Mouse (Mus musculus) common myeloid progenitor, adult 5-6 weeks (primary cell): ENCODE measurements around the gene 1520401A03Rik. TPM values are rescaled to one million over a fixed set of nuclear protein-coding genes. Genes with fewer than 3 reads are reported as not detected.

Experiments used
- ATAC-seq: replicated peaks from 2 replicates; pipeline ENCODE4 v1.8.0; 2016; ENCODE audit warnings: low read depth, mild to moderate bottlenecking, moderate TSS enrichment, inconsistent platforms; ENCODE audit not compliant: poor library complexity, severe bottlenecking
- total RNA-seq: library from RNA; stranded (forward); fragments of 200-1000, 187-1606 nt; gene quantifications from 2 replicates; pipeline ENCODE4 v1.2.3, GENCODE M21; 2017

The 1520401A03Rik gene
- total RNA-seq, 1 experiment from 2014 or later: not detected

GRCm38 (mm10) chr17:23674271-23674952, 48.2 kb downstream of the 1520401A03Rik start:
- no peak for ATAC-seq

DNA sequence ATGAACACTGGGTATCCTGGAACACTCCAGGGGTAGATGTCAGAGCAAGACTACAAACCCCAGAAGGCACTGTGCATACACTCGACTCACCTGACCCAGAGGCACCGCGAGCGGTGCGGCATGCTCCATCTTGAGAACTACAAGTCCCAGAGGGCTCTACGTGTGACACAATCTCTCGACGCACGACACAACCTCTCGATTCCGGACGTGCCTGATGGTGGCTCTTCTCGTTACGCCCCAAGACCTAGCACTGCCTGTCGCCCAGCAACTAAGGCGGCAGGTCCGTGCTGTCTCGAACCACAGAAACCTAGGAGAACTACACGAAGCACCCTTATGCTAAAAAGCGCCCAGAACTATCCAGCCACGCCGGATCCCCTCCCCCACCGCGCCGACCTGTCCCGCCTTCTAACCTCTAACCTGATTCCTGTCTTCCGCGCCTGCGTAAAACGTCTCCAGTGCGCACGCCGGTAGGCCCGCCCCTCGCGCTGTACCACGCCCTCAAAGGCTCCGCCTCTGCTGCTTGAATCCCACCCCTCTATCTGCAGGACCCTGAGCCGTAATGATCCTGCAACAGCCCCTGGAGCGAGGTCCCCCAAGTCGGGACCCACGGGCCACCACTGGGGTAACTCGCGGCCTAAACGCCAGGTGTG, 49.0 kb downstream of the 1520401A03Rik start, which contains the start of the genes Hcfc1r1 and Thoc6:
Gene Hcfc1r1, plus strand, starts transcription at position 173 of the 650 bp plus-strand sequence.
Gene Thoc6, minus strand, starts transcription at position 459 of the 650 bp plus-strand sequence.
- peak; percentile 74 for ATAC-seq

DNA sequence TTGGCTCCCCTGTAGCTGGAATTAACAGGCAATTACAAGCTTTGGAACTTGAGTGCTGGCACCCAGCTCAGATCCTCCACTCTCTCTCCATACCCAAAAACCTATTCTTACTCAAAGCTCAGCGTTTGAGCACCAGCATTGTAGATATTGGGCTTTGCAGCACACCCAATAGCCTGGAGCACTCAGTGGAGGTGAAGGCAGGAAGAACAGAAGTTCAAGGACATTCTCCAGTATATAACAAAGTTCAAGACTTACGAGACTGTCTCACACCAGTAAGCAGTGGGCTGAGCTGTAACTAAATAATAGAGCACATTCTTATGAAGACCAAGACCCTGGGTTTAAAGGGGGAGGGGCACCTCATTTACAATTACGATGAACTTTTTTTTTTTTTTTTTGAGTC, 49.8 kb downstream of the 1520401A03Rik start:
- ATAC-seq: no peak

GRCm38 (mm10) chr17:23671519-23671918, 51.1 kb downstream of the 1520401A03Rik start:
- no peak for ATAC-seq

GRCm38 (mm10) chr17:23670516-23671074, 52.0 kb downstream of the 1520401A03Rik start:
- no peak for ATAC-seq

DNA sequence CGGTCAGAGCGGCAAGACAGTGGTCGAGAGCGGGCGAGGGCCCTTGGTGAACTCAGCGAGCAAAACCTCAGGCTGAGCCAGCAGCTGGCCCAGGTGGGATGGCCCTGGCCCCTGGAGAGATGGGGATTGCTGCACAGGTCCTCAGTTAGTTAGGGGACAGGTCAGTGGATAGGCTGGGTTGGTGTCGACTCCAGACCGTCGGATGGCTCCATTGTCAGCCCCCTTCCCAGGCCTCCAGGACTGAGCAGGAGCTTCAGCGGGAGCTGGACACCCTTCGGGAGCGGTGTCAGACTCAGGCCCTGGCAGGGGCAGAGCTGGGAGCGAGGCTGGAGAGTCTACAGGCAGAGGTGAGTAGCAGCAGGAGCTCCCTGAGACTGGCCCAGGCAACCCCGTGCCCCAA, 57.1 kb downstream of the 1520401A03Rik start:
- no peak for ATAC-seq

- peak; percentile 65 for ATAC-seq
Measured at GRCm38 (mm10) chr17:23664556-23665021, 58.0 kb downstream of the 1520401A03Rik start.

DNA sequence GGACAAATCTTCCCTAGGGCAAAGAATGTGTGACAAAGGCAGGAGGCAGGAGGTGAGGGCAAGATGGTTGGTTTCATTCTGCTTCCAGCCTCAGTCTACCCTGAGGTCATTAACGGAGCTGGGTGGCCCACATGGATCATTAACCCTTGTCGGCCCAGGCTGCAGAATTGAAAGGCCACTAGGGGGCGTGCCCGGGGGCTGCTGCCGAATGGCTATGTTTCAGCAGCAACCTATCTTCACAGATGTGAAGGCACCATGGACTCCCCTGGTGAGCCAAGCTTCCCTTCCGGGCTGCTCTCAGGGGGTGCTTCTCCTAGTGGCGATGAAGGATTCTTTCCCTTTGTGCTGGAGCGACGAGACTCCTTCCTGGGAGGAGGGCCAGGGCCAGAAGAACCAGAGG, 61.1 kb downstream of the 1520401A03Rik start:
- ATAC-seq: peak; percentile 46; the same call in 1 of the 2 replicates

DNA sequence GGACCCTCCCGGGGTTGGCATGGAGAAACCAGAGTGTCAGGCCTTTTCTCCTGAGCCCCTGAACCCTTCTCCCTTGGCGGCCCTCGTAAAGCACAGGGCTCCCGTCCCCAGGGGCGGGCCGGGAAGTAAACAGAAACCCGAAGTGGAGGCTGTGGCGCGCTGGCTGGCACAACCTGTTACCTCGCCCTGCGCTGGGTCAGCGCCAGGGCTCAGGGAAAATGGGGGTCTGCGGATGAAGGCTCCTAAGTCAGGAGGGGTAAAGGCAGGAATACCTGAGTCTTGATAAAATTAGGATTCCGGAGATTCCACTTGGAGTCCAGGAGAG, 61.7 kb downstream of the 1520401A03Rik start:
- ATAC-seq: peak; percentile 34; the same call in 1 of the 2 replicates

DNA sequence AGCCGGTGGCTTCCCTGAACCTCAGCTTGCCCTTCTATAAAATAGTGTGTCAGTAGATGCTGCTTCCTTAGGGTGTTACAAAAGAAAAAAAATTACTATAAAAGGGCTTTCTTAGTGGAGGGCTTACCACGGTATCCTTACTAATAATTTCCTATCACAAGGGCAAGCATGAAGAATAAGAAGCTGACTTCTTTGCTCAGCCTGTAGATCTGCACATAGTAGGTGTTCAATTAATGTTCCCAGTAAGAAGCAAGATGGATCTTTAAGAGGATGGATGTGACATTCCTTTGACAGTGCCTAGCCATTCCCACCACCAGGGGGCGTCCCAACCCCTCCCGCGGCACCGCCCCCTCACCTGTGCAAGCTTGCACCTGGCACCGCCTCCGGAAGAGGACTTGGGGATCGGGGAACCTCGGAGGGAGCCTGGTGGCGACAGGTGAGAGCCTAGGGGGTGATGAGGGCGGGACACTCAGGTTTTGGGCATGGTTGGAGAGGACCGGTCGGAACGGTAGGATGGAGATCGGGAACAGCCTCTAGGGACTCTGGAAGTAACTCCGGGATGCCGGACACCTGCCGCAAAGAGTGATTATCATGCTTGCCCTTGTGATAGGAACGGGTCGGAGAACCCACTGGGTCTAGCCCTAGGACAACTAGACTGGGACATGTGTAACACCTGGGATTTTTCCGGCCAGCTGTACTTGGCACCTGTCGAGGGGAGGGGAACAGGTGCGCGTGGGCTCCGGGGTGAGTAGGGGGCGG, 62.3 kb downstream of the 1520401A03Rik start, which contains the start of gene Bicdl2:
Gene Bicdl2, plus strand, starts transcription at position 390 of the 759 bp plus-strand sequence.
- no peak for ATAC-seq

DNA sequence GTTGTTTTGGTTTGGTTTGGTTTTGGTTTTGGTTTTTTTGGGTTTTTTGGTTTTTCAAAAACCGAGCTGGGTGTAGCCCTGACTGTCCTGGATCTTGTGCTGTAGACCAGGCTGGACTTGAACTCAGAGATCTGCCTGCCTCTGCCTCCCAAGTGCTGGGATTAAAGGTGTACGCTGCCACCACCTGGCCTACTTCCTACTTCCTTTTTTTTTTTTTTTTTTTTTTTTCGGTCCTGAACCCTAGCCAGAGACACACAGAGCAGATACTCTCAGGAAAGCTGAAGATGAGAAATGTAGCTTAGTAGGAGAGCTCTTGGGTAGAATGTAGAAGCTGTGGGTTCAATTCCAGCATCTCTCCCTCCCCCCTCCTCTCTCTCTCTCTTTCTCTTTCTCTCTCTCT, 64.1 kb downstream of the 1520401A03Rik start:
- no peak for ATAC-seq

Other genes with a start within 250 kb of the 1520401A03Rik start
- gene Vmn2r117, start 243.1 kb downstream of the 1520401A03Rik start, total RNA-seq: not detected in 2 replicates
- gene Zfp213, start 158.5 kb downstream of the 1520401A03Rik start, total RNA-seq: 8.9 and 10.1 TPM in 2 replicates
- 0.14 and 1.8 TPM in 2 replicates for gene Zfp13, start 123.3 kb downstream of the 1520401A03Rik start, total RNA-seq
- gene Zscan10, start 121.9 kb downstream of the 1520401A03Rik start, total RNA-seq: not detected in 2 replicates
- 0.24 TPM in 1 of 2 replicates, not detected in the other for gene Mmp25, start 77.5 kb downstream of the 1520401A03Rik start, total RNA-seq
- gene Bicdl2, start 62.3 kb downstream of the 1520401A03Rik start, total RNA-seq: not detected in 2 replicates
- gene Hcfc1r1, start 49.2 kb downstream of the 1520401A03Rik start, total RNA-seq: 19.2 and 26.9 TPM in 2 replicates
- 44.6 and 55.5 TPM in 2 replicates for gene Thoc6, start 48.9 kb downstream of the 1520401A03Rik start, total RNA-seq
- 10.1 and 13.2 TPM in 2 replicates for gene Tnfrsf12a, start 45.3 kb downstream of the 1520401A03Rik start, total RNA-seq
- 1.3 TPM in 1 of 2 replicates, not detected in the other for gene Cldn6, start 43.5 kb downstream of the 1520401A03Rik start, total RNA-seq
- gene Cldn9, start 38.8 kb downstream of the 1520401A03Rik start, total RNA-seq: not detected in 2 replicates
- gene Pkmyt1, start 3.6 kb upstream of the 1520401A03Rik start, total RNA-seq: 14.3 and 28.1 TPM in 2 replicates
- 4.4 and 5.3 TPM in 2 replicates for gene Paqr4, start 18.1 kb upstream of the 1520401A03Rik start, total RNA-seq
- not detected in 2 replicates for gene Kremen2, start 23.1 kb upstream of the 1520401A03Rik start, total RNA-seq
- 33.8 and 34.0 TPM in 2 replicates for gene Flywch1, start 48.8 kb upstream of the 1520401A03Rik start, total RNA-seq
- gene Flywch2, start 63.3 kb upstream of the 1520401A03Rik start, total RNA-seq: 0.46 and 4.6 TPM in 2 replicates
- gene Srrm2, start 67.7 kb upstream of the 1520401A03Rik start, total RNA-seq: 234 and 239 TPM in 2 replicates
- gene Elob, start 106.4 kb upstream of the 1520401A03Rik start, total RNA-seq: 96.2 and 130 TPM in 2 replicates
- not detected in 2 replicates for gene Prss33, start 113.3 kb upstream of the 1520401A03Rik start, total RNA-seq
- gene Prss32, start 121.1 kb upstream of the 1520401A03Rik start, total RNA-seq: not detected in 2 replicates
- not detected in 2 replicates for gene Prss41, start 121.4 kb upstream of the 1520401A03Rik start, total RNA-seq
- gene Prss21, start 145.3 kb upstream of the 1520401A03Rik start, total RNA-seq: not detected in 2 replicates
- gene Dcpp1, start 158.1 kb upstream of the 1520401A03Rik start, total RNA-seq: not detected in 2 replicates
- not detected in 2 replicates for gene Dcpp2, start 158.1 kb upstream of the 1520401A03Rik start, total RNA-seq
- not detected in 2 replicates for gene Dcpp3, start 194.7 kb upstream of the 1520401A03Rik start, total RNA-seq
- not detected in 2 replicates for gene Sbp, start 218.9 kb upstream of the 1520401A03Rik start, total RNA-seq
- not detected in 2 replicates for gene Sbpl, start 232.5 kb upstream of the 1520401A03Rik start, total RNA-seq